ENCODE assay signal across 7 mouse cellular contexts in genomic region chr17:26114061-26114460, GRCm38 (mm10). TPM values are rescaled to one million over a fixed set of nuclear protein-coding genes. Genes with fewer than 3 reads are reported as not detected.
DNase-seq lines count a peak whose midpoint lies in the region; ATAC-seq and TF ChIP-seq lines count a peak whose summit lies in the region.

No protein-coding gene starts in this region.

- TF ChIP-seq EP300 in liver, embryonic 14.5 days (IDR thresholded peaks at IDR 0.05; ENCODE audit: low read depth) = no peak

- no peak for ATAC-seq in hindbrain, embryonic 15.5 days (ENCODE audit: low FRiP score, low read depth)
- no peak for ATAC-seq in liver, embryonic 14.5 days (ENCODE audit: insufficient read depth)
- ATAC-seq in megakaryocyte progenitor cell, adult 5-6 weeks (replicated peaks; ENCODE audit: poor library complexity) = no peak

- peaks cover 20% of the 10 kb centered on the region for H3K27me3 ChIP-seq in E14TG2a.4 (ENCODE audit: insufficient read depth, low read length)
- H3K27me3 ChIP-seq in hindbrain, embryonic 15.5 days = peaks cover 44% of the 10 kb centered on the region
- H3K27me3 ChIP-seq in liver, embryonic 14.5 days (ENCODE audit: control insufficient read depth, insufficient read depth, low read length) = peaks cover 53% of the 10 kb centered on the region

- TF ChIP-seq CTCF in E14TG2a.4 (conservative IDR thresholded peaks at IDR 0.05; ENCODE audit: low read length) = no peak
- TF ChIP-seq CTCF in liver, embryonic 14.5 days (IDR thresholded peaks at IDR 0.05; ENCODE audit: low read depth) = no peak

- no peaks in the 10 kb centered on the region for H3K9me3 ChIP-seq in E14TG2a.4 (ENCODE audit: low read length)
- H3K9me3 ChIP-seq in hindbrain, embryonic 15.5 days = no peaks in the 10 kb centered on the region
- H3K9me3 ChIP-seq in liver, embryonic 14.5 days (ENCODE audit: control insufficient read depth, low read length) = no peaks in the 10 kb centered on the region

- peak; percentile 42 for DNase-seq in ES-CJ7 (ENCODE audit: low read depth, low spot score)
- no peak for DNase-seq in liver, embryonic 14.5 days (ENCODE audit: low read depth in 3 of 3, low spot score in 3 of 3)
- DNase-seq in ovary, adult 18-20 months (ENCODE audit: low spot score) = no peak
- DNase-seq in spleen, adult 12 weeks (ENCODE audit: low spot score) = no peak

- H3K4me3 ChIP-seq in E14TG2a.4 (replicated peaks; ENCODE audit: low read length) = peak overlapping the region; percentile 82
- peak overlapping the region; percentile 83 for H3K4me3 ChIP-seq in hindbrain, embryonic 15.5 days
- H3K4me3 ChIP-seq in liver, embryonic 14.5 days (ENCODE audit: insufficient read depth in 1 of 2, low read depth in 2 of 2, low read length in 2 of 2) = peak overlapping the region; percentile 56 to 65

- peaks cover 89% of the 10 kb centered on the region for H3K4me1 ChIP-seq in E14TG2a.4 (replicated peaks; ENCODE audit: low read depth, low read length)
- peaks cover 12% of the 10 kb centered on the region for H3K4me1 ChIP-seq in hindbrain, embryonic 15.5 days (replicated peaks)
- H3K4me1 ChIP-seq in liver, embryonic 14.5 days (replicated peaks; ENCODE audit: control insufficient read depth in 2 of 2, insufficient read depth in 2 of 2, low read length in 1 of 2) = peaks cover 2 to 10% of the 10 kb centered on the region in 2 experiments

- peak overlapping the region; percentile 70; the same call in 1 of the 2 replicates for H3K27ac ChIP-seq in hindbrain, embryonic 15.5 days (replicated peaks)
- H3K27ac ChIP-seq in liver, embryonic 14.5 days = no peak overlapping the region

- H3K4me2 ChIP-seq in hindbrain, embryonic 15.5 days = peak overlapping the region; percentile 98
- H3K4me2 ChIP-seq in liver, embryonic 14.5 days (ENCODE audit: low read depth) = peak overlapping the region; percentile 82

- WGBS in hindbrain, embryonic 15.5 days = 12% methylated on average over 8 of the region's 8 CpGs
- 14% methylated on average over 8 of the region's 8 CpGs for WGBS in liver, embryonic 14.5 days (ENCODE audit: insufficient replicate concordance)

- H3K9ac ChIP-seq in hindbrain, embryonic 15.5 days = peak overlapping the region; percentile 90
- H3K9ac ChIP-seq in liver, embryonic 14.5 days (replicated peaks) = peak overlapping the region; percentile 35; the same call in 1 of the 2 replicates

- H3K36me3 ChIP-seq in E14TG2a.4 (ENCODE audit: insufficient read depth, low read length) = peaks cover 40% of the 10 kb centered on the region
- H3K36me3 ChIP-seq in hindbrain, embryonic 15.5 days = no peaks in the 10 kb centered on the region
- H3K36me3 ChIP-seq in liver, embryonic 14.5 days (replicated peaks; ENCODE audit: control insufficient read depth, insufficient read depth, low read depth) = no peaks in the 10 kb centered on the region

RNA-seq across cellular contexts. Expression of gene Tmem8, which starts 1.0 kb away (rescaled TPM):
- polyA plus RNA-seq in hindbrain, embryonic 15.5 days (2015; fragmentation: Nextera tagmentation; extraction: Ambion mirVana) = 4.5 and 4.8 TPM in 2 replicates
- polyA plus RNA-seq in liver, embryonic 14.5 days (2012; rRNA removed) = 2.8 and 3.6 TPM in 2 replicates
- polyA plus RNA-seq in liver, embryonic 14.5 days (2014; fragmentation: Nextera tagmentation; extraction: Ambion mirVana) = 0.88 and 1.1 TPM in 2 replicates
- total RNA-seq in megakaryocyte progenitor cell, adult 5-6 weeks (2015) = 7.2 and 7.4 TPM in 2 replicates
- total RNA-seq in megakaryocyte progenitor cell, adult 5-6 weeks (2017) = 4.9 and 8.6 TPM in 2 replicates

RNA-seq across cellular contexts. Expression of gene Mrpl28, which starts 9.2 kb away (rescaled TPM):
- 183 and 184 TPM in 2 replicates for polyA plus RNA-seq in hindbrain, embryonic 15.5 days (2015; fragmentation: Nextera tagmentation; extraction: Ambion mirVana)
- 47.8 and 58.0 TPM in 2 replicates for polyA plus RNA-seq in liver, embryonic 14.5 days (2012; rRNA removed)
- 121 and 129 TPM in 2 replicates for polyA plus RNA-seq in liver, embryonic 14.5 days (2014; fragmentation: Nextera tagmentation; extraction: Ambion mirVana)
- 73.3 and 84.4 TPM in 2 replicates for total RNA-seq in megakaryocyte progenitor cell, adult 5-6 weeks (2015)
- 40.7 and 46.4 TPM in 2 replicates for total RNA-seq in megakaryocyte progenitor cell, adult 5-6 weeks (2017)

RNA-seq across cellular contexts. Expression of gene Nme4, which starts 18.7 kb away (rescaled TPM):
- 24.3 and 25.1 TPM in 2 replicates for polyA plus RNA-seq in hindbrain, embryonic 15.5 days (2015; fragmentation: Nextera tagmentation; extraction: Ambion mirVana)
- polyA plus RNA-seq in liver, embryonic 14.5 days (2012; rRNA removed) = 46.2 and 52.2 TPM in 2 replicates
- polyA plus RNA-seq in liver, embryonic 14.5 days (2014; fragmentation: Nextera tagmentation; extraction: Ambion mirVana) = 45.1 and 46.7 TPM in 2 replicates
- total RNA-seq in megakaryocyte progenitor cell, adult 5-6 weeks (2015) = 46.5 and 47.1 TPM in 2 replicates
- 42.7 and 45.4 TPM in 2 replicates for total RNA-seq in megakaryocyte progenitor cell, adult 5-6 weeks (2017)

RNA-seq across cellular contexts. Expression of gene Decr2, which starts 23.9 kb away (rescaled TPM):
- polyA plus RNA-seq in hindbrain, embryonic 15.5 days (2015; fragmentation: Nextera tagmentation; extraction: Ambion mirVana) = 40.6 and 42.0 TPM in 2 replicates
- polyA plus RNA-seq in liver, embryonic 14.5 days (2012; rRNA removed) = 6.2 and 6.8 TPM in 2 replicates
- 5.5 and 6.5 TPM in 2 replicates for polyA plus RNA-seq in liver, embryonic 14.5 days (2014; fragmentation: Nextera tagmentation; extraction: Ambion mirVana)
- 2.9 and 5.3 TPM in 2 replicates for total RNA-seq in megakaryocyte progenitor cell, adult 5-6 weeks (2015)
- 10.1 and 11.7 TPM in 2 replicates for total RNA-seq in megakaryocyte progenitor cell, adult 5-6 weeks (2017)

RNA-seq across cellular contexts. Expression of gene Axin1, which starts 24.4 kb away (rescaled TPM):
- 15.5 and 15.8 TPM in 2 replicates for polyA plus RNA-seq in hindbrain, embryonic 15.5 days (2015; fragmentation: Nextera tagmentation; extraction: Ambion mirVana)
- polyA plus RNA-seq in liver, embryonic 14.5 days (2012; rRNA removed) = 6.5 and 8.7 TPM in 2 replicates
- polyA plus RNA-seq in liver, embryonic 14.5 days (2014; fragmentation: Nextera tagmentation; extraction: Ambion mirVana) = 3.8 and 6.0 TPM in 2 replicates
- total RNA-seq in megakaryocyte progenitor cell, adult 5-6 weeks (2015) = 26.2 and 34.6 TPM in 2 replicates
- total RNA-seq in megakaryocyte progenitor cell, adult 5-6 weeks (2017) = 160 and 191 TPM in 2 replicates
